Mouse (Mus musculus) telencephalon, adult 2 months (tissue): ENCODE results near the gene Cxcl1.
"Not testable (repeated sequence)": the region's sequence is repeated elsewhere in the genome, so short reads cannot be mapped to it uniquely, and the experiment has no call there.

Experiments used
- DNase-seq: peaks from one replicate; pipeline ENCODE4 v3.0.0-alpha.2; 2011; ENCODE audit warnings: low read depth, low spot score

The Cxcl1 gene

DNA sequence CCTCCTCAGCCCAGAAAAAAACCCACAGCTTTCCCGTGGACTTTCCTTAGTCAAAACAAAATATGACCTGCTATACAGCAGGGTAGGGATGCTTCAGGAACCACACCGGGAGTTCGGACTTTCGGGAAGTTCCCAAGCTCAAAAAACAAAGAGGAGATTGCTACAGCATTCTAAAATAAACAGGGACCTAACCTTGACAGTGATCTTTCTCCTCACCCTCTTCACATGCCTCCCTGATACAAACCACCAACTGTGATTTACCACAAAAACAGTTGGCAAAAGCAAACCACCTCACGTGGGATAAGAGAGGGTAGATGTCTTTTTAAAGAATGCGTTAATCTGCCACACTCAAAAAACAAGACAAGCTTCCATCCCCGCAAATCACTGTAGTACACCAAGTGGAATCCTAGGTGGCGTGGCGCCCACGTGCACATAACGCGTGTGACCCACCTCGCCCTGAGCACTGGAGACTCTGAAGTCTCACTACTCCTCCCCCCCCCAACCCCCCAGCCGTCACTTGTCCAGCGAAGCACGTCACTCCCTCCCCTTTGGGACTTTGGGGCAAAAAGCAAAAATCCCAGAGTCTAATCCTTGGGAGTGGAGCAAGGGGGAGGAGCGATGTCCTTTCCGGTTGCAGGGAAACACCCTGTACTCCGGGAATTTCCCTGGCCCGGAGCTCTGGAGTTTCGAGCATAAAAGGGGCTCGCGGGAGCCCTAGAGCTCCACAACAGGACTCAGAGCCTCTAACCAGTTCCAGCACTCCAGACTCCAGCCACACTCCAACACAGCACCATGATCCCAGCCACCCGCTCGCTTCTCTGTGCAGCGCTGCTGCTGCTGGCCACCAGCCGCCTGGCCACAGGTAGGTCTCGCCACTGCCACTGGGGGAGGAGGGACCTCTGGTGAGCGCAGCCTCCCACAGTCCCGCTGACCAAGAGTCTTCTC lies at the start of gene Cxcl1:
Gene Cxcl1, plus strand, starts transcription at position 723 of the 945 bp plus-strand sequence.
- DNase-seq = no peak

DNA sequence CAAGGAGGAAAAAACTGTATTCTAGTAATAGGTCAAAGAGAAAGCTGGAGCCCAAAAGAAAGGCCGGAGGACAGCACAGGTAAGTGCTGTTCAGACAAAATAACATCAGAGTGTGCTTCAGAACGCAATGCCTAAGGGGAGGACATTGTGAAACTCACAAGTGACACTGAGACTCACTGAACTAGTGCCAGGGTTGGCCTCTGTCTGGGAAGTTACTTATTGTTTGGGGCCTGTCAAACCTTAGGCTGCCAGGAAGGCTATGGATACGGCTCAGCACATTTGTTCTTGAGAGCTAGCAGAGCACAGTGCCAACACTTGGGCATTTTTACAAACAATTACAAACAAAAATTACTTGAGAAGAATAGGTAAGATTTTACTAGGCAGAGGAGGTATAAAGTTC lies 47.1 kb upstream of the Cxcl1 start:
- no peak for DNase-seq

DNA sequence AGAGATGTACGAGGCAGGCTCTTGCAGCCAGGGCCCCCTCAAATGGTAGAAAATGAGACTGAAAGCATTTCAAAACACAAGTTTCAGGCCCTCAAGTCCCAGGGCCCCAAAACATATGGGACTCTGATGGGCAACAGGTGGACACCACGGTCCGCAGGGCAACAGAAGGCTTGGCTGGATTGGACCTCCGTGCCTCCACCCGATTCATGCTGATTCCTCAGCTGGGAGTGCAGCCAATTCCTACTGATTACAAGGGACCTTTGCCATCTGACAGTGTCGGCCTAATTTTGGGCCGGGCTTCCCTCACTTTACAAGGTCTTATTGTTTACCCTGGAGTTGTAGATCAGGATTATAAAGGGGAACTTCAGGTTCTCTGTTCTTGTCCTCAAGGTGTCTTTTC lies 40.9 kb upstream of the Cxcl1 start:
- not testable (repeated sequence) for DNase-seq

DNA sequence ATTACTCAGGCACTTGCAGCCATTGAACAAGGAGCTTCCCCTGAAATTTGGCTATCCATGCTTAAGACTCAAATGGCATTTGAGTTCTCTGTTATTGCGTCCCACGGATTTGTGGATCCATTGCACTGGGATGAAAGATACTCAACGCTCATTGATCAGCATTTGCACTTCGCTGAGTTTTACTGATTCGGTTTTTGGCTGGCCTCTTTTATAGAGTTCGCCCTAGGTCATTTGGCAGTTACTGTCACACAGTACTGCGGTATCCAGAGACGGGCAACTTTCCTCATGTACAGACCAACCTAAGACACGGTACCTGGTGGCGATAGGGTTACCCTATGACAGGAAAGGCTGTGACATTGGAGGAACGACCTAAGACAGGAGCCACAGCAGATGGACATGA lies 39.6 kb upstream of the Cxcl1 start:
- not testable (repeated sequence) for DNase-seq

DNA sequence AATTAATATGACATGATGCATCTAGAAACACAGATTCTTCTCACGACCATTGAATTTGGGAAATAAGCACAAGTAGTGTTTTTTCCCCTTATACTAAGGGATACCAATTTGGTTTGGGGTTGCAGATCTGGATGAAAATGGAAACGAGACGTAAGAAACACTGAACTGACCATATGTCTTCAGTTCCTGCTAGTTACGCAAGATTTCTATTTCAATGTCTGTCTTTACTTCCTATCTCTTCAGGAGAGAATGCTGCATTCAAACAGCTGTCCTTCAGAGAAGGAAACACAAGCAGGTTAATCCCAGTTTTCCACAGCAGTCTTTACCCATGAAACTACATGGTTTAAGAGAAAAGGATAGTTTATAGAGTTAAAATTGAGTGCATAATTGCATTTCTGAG lies 37.8 kb upstream of the Cxcl1 start:
- no peak for DNase-seq

DNA sequence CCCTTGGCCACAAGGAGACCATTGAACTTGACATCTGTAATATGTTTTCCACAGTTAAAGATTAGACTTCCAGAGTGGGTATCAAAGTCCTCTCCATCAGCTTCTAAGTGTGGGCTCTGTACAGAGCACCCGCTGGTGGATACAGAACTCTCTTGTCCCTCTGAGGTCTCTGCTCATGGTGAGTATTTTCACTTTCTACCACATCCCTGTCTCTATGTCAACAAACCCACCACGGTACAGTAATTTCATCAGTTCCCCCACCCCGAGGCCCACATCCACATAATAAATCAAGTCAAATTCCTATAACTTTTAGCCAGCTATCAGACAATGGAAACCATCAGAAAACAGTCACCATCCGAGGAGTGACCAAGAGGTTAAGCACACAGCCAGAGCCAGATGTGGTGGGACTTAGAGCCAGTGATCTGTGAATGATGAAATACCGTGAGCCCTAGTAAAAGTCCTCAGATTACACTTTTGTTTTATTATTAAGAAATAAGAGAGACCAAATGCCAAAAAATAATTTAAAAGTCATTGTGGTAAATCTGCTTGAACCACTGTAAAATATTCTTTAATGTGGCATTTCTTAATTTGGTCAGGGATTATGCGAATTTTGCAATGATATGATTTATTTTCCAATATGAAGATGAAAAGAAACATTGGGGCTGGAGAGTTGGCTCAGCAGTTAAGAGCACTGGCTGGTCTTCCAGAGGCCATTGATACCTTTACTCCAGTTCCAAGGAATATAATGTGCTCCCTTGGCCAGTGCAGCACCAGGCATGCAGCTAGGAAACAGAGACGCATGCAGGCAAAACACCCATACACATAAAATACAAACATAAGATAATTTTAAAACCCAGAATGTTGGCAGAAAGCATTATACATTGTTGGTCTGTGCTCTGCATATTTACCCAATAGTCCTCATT lies 35.5 kb upstream of the Cxcl1 start:
- DNase-seq = no peak

DNA sequence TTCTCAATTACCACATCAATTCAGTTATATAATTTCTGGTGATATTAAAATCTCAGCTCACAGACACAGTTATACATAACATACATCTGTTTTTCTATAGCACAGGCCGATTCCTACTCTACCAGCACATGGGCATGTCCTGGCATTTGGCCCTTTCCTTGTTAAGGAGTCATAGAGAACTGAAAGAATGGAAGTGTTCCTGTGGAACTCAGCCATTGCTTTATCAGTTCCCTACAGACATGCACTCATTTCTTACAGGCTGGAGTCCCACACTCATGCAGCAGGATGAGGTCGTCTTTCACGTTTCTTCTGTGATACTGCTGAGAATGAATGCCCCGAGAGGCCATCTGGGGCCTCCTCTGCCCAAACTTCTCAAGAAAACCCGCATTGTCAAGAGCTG lies 33.6 kb upstream of the Cxcl1 start:
- no peak for DNase-seq

DNA sequence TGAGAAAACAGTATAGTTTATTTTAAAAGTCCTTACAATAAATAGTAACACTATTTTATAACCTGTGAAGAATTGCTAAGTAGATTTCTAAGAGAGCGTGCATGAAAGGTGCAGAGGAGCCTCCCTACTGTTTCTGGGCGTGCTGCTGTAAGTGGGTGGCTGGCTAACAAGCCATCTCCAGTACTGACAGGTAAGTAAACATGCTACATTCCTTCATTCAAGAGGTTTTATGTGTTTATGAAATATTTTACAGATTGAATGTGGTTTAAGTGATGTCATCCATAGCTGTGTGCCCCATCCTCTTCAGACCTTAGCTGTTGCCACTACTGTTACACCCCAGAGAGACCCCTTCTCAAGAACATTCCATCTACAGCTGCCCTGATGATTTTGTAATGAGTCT lies 32.6 kb upstream of the Cxcl1 start:
- DNase-seq = no peak

DNA sequence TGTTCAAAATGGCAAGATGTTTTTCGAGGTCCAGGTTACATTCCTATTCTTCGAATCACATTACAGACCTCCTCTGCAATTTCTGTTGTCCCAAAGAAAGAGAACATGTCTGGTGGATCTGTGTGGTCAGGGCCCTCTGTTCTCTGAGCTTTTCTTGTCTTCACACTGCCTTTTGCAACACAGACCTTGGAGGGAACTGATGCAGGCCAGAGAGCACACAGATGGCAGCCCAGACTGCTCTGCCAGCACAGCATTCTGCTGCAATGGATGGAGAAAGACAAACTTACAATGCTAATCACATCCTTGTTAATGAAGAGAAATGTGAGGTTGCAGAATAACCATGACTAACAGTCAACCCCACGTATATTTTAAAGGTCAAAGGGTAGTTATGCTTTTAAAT lies 32.0 kb upstream of the Cxcl1 start:
- DNase-seq = no peak

DNA sequence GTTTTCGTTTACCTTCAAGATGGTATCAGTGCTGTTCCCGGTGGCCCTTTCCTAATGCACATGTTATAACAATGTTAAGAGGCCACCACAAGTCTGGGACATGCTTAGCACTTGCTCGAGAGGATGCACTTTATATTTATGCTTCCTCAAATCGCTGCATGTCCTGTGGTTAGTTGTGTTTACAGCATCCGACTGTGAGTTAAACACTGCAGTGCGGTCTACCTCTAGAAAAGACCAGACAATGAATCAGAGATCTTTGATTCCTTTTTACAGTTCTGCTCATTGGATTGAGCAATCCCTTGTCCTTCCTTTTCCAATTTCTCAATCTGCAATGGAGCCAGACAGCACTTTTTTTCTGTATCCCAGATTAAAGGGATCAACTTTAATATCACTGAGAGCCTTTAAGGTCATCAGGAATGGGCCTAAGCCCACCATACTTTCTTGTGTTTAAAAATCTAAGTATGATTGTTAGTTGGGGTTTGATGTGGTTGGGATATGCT lies 29.1 kb upstream of the Cxcl1 start:
- DNase-seq = no peak

DNA sequence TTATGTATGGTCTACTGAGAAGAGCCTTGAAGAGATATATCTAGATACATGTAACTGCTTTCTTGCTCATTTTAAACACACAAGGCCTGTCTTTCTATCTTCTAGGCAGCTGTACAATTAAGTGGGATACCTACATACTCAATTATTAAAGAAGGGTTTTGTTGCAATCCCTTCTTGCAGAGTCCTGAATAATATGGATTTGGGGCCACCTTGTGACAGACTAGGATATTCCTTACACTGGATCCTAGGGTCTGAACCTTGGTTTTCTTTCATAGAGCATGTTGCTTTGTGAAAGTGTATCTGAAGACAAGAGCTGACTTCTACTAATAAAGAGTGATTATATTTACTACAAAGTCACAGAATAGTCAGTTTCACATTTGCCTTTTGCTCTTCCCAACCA lies 24.3 kb upstream of the Cxcl1 start:
- no peak for DNase-seq

DNA sequence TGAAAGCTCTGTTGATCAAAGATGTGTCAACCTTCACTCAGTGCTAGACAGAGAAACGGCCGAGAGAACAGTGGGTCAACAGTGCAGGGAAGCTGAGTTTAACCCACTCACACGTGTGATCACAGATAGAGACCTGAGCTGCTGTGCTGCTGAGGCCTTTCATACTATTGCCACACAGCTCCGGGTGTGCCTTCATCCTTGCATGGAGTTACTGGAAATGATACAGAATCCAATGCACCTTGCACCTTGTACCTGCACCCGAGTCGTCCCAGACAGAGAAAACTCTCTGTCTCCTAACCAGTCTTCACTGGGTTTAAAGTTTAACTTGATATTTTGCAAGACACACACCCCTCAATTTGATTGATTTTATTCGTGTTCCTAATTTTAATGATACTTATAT lies 18.7 kb upstream of the Cxcl1 start:
- DNase-seq = no peak

DNA sequence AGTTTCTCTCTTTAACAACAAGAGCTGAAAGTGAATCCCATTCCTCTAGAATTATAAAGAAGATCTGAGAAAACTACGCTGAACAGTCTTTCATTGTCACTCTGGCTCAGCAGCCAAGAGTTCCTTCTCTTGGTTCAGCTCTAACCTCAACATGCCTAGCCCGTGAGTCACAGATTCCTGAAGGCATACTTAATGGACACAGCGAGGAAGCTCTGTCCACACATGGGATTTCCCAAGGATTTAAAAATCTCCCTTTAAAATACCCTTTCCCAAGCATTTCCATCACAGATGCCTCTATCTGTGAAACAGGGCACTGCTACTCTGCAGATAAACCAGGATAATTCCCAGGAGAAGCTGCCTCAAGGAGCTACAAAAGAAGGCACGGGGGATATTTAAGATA lies 15.0 kb upstream of the Cxcl1 start:
- no peak for DNase-seq

DNA sequence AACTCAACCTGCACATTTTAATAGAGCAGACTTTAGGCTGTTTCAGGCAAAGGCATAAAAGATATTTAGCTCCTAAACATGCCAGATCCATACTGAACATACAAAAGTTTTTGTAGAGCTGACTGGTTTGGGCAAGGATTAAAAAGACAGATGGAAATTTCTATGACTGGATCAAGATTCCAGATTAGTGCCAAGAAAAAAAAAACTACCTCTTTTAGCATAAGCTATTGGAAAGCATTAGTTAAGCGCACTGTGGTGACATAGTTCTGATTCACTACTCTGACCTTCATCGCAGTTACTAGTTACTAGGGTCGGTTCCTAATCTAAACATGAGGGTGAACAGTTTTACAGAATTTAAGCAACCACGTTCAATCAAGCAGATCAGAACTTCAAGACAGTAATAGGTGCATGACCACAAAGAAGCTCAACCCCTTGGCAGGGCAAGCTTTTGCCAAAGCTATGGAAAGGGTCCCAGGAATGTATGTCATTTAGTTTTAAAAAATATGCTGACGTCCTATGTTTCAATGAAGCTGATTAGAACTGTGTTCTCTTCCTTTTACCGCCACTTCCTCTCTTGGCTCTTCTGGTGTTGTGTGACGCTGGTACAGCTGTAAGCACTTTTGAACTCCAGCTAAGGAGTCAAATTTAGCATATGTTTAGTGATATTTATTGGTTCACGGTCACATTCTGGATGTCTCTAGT lies 14.4 kb upstream of the Cxcl1 start:
- no peak for DNase-seq

DNA sequence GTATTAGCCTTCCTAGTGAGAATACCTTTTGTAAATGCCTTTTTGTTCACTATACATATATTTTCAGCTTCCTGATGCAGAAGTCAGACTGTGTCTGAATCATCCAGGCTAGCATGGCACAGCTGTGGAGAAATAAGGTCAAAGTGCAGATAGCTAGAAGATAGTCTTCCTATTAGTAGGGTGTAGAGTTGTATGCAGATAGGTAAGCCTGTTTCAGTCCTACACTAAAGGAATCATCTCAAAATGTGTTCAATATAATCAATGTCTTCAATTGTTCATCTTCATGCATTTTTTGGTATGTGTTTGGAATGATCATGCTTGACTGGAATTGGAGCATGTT lies 13.9 kb upstream of the Cxcl1 start:
- no peak for DNase-seq

DNA sequence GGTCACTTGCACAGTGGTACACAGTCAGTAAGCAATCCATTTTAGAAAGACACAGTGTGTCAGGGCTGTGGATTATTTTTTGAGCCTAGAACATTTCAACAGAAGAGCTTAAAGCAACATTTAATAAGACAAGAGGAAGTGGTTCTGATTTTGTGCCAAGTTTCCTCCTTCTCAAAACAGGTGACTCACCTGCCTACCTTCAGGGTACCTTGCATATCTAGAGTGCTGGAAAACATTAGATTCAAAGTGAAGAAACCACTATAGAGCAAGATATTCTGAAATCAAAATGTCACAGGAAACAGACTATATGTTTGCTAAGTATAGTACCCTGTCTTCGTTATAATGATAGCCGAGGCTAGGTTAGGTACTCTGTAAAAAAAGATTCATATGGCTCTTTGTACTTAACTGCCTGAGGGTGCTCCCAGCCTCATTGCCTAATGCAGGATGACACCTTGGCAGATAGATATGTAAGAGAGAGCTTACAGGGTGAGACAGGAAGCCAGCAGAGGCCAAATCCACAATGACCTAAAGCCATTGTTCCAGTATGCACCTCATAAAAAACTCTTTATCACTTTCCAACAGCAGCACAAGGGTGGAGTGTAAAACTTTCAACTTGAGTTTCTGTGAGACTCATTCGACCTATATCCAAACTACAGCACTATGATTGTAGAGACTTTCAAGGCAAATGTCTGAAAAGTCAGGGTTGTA lies 11.6 kb upstream of the Cxcl1 start:
- DNase-seq = no peak

DNA sequence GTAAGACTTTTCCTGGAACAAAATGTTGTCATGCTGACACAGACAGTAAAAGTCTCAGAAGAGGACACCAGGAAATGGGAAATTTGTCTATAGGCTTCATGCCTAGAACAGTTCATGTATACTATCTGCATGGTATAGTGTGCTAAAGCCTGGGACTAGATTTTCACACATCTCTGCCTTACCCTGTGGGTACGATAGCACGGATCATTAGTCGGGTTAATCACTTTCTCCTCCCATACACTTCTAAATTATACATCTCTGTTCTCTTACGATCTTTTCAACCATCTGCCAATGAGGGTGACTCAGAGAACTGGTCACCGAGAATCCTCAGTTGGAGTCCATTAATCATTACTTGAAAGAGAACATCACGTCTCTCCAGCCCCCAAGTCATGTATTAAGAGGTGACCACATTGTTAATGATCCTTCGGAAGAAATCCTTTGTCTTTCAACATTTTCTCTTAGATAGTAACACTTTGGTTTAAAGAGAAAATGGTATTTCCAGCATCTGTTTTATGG lies 10.6 kb upstream of the Cxcl1 start:
- DNase-seq = no peak

DNA sequence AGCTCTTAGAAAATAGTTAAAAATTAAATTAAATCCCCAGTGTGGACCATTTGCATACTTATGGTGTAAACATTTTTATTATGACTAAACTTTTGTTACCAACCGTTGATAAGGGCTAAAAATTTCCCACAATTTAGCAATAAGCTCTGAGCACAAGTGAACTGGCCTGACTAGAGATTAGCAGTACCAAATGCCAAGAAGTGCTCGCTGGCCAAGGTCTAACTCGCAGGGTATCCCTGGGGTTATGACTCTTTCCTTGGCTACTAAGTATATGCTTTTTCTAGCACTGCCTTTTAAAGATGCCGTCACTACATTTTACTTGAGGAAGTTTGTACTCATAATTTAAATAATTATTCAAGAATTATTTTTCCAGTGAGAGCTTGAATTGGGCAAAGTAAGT lies 10.0 kb upstream of the Cxcl1 start:
- no peak for DNase-seq

DNA sequence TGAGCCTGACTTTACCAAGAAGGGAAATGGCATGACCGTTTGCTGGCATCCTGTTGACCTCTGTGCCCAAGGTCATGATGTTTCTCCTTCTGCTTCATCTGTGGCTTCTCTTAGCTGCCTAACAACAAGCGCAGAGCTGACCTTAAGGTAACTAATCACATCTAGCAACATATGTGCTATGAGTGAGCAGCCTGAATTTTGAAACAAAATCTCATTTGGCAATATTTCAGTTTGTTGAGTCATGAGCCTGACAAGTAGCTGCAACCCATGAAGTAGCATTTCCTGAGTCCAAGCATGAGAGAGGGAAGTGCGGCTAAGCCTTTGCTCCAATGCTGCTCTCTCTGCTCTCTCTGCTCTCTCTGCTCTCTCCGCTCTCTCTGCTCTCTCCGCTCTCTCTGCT lies 9.4 kb upstream of the Cxcl1 start:
- DNase-seq = no peak

DNA sequence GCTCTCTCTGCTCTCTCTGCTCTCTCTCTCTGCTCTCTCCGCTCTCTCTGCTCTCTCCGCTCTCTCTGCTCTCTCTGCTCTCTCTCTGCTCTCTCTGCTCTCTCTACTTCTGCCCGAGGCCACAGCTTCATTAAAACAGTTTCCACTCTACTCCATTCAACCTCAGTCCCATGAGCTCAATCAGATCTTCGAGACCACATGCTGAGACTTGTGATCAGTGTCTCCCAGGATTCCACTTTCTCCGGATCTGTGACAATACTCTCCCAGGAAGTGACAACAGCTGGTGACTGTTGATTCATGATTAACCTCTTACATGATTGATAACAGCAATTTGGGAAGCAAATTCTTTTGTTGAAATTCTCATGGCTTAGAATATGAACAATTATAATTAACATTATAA lies 8.9 kb upstream of the Cxcl1 start:
- DNase-seq = no peak

DNA sequence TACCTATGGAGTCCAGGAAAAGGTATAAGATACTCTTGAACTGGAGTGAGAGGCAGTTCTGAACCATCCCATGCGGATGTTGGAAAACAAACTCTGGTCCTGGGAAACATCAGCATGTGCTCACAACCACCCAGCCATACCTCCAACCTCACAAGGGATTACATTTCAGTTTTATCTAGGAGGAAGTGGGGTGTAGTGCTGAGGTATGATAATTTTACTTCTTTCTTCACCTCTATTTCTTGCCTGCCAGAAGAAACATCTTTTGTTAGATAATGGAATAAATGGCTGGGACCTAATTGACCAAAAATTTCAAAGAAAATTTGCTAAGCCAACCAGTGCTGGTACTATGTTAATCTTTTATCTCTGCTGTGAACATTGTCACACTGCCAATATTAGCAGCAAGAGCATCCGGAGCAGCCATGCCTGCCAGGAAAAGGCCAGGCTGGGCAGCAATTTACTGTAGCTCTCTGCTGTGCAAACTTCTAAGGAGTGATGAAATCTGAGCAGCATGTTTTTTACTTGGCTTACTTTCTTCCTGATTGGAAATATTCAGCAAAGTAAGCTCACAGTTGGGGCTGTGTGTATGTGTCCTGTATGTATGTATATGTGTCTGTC lies 6.3 kb upstream of the Cxcl1 start:
- DNase-seq = no peak
